ENCODE assay signal across 29 mouse cellular contexts in genomic region chrX:60940225-60940624, GRCm38 (mm10). TPM values are rescaled to one million over a fixed set of nuclear protein-coding genes. Genes with fewer than 3 reads are reported as not detected.
"Had no signal": no experiment of that assay in that cellular context is flagged by ENCODE, and none has a peak within 500 bp of the region (broad histone marks: within the 10 kb centered on the region; RNA-seq: fewer than 3 reads in every experiment).

No protein-coding gene starts in this region.

- H3K27ac ChIP-seq: kidney, postnatal 0 days; layer of hippocampus, adult 2 months; limb, embryonic 10.5 days; limb, embryonic 13.5 days; liver, embryonic 12.5 days; liver, embryonic 15.5 days; lung, embryonic 15.5 days; midbrain, embryonic 10.5 days; midbrain, embryonic 13.5 days; neural tube, embryonic 13.5 days; stomach, embryonic 15.5 days had no signal

- H3K27me3 ChIP-seq: limb, embryonic 13.5 days; liver, embryonic 12.5 days; liver, embryonic 15.5 days; lung, embryonic 15.5 days; midbrain, embryonic 13.5 days; neural tube, embryonic 13.5 days; stomach, embryonic 15.5 days had no signal

- H3K9me3 ChIP-seq: limb, embryonic 10.5 days; limb, embryonic 13.5 days; liver, embryonic 12.5 days; liver, embryonic 15.5 days; lung, embryonic 15.5 days; midbrain, embryonic 10.5 days; midbrain, embryonic 13.5 days; neural tube, embryonic 13.5 days; stomach, embryonic 15.5 days had no signal

- H3K4me2 ChIP-seq: limb, embryonic 13.5 days; liver, embryonic 12.5 days; liver, embryonic 15.5 days; lung, embryonic 15.5 days; midbrain, embryonic 13.5 days; neural tube, embryonic 13.5 days; stomach, embryonic 15.5 days had no signal

- ATAC-seq: liver, embryonic 12.5 days; midbrain, embryonic 13.5 days; midbrain, embryonic 16.5 days had no signal

- H3K9ac ChIP-seq: limb, embryonic 13.5 days; liver, embryonic 12.5 days; liver, embryonic 15.5 days; lung, embryonic 15.5 days; midbrain, embryonic 13.5 days; neural tube, embryonic 13.5 days; stomach, embryonic 15.5 days had no signal

- H3K4me3 ChIP-seq: layer of hippocampus, adult 2 months; limb, embryonic 10.5 days; limb, embryonic 13.5 days; liver, embryonic 12.5 days; liver, embryonic 15.5 days; lung, embryonic 15.5 days; megakaryocyte, embryonic 14.5 days; midbrain, embryonic 10.5 days; midbrain, embryonic 13.5 days; myocyte; neural tube, embryonic 13.5 days; stomach, embryonic 15.5 days had no signal

- H3K36me3 ChIP-seq: limb, embryonic 10.5 days; limb, embryonic 13.5 days; liver, embryonic 12.5 days; liver, embryonic 15.5 days; lung, embryonic 15.5 days; midbrain, embryonic 10.5 days; midbrain, embryonic 13.5 days; neural tube, embryonic 13.5 days; stomach, embryonic 15.5 days had no signal

- DNase-seq: kidney, postnatal 25 days; layer of hippocampus, adult 9-11 months; liver; lung, adult 18-20 months; lung, postnatal 10 days; lung, postnatal 36 days; right cerebral cortex, adult 18-20 months; right cerebral cortex, postnatal 25 days; spleen, adult 18-20 months; thymus, postnatal 25 days had no signal

- H3K4me1 ChIP-seq: limb, embryonic 10.5 days; limb, embryonic 13.5 days; liver, embryonic 12.5 days; liver, embryonic 15.5 days; lung, embryonic 15.5 days; megakaryocyte, embryonic 14.5 days; midbrain, embryonic 13.5 days; neural tube, embryonic 13.5 days; stomach, embryonic 15.5 days had no signal

RNA-seq across cellular contexts. Expression of gene Sox3, which starts 47.0 kb away (rescaled TPM):
- total RNA-seq: monocyte, adult 5-6 weeks; neutrophil, adult 5-6 weeks had no signal
- polyA plus RNA-seq: kidney, embryonic 14.5 days; kidney, postnatal 0 days; large intestine, adult 2 months; limb, embryonic 10.5 days; limb, embryonic 13.5 days; liver, embryonic 12.5 days; liver, embryonic 15.5 days; lung, embryonic 15.5 days; myocyte; stomach, embryonic 15.5 days; thymus, postnatal 0 days had no signal
